In genomic region chr3:85592067-85592466, GRCm38 (mm10) we compare ENCODE assay signal across 18 mouse cellular contexts. TPM values are rescaled to one million over a fixed set of nuclear protein-coding genes. Genes with fewer than 3 reads are reported as not detected.
DNase-seq lines count a peak whose midpoint lies in the region; ATAC-seq and TF ChIP-seq lines count a peak whose summit lies in the region.
"Had no signal": no experiment of that assay in that cellular context is flagged by ENCODE, and none has a peak within 500 bp of the region (broad histone marks: within the 10 kb centered on the region; RNA-seq: fewer than 3 reads in every experiment).

No protein-coding gene starts in this region.

- no peaks in the 10 kb centered on the region for H3K36me3 ChIP-seq in heart, embryonic 13.5 days
- H3K36me3 ChIP-seq in stomach, embryonic 15.5 days: no peaks in the 10 kb centered on the region
- H3K36me3 ChIP-seq in stomach, postnatal 0 days (ENCODE audit: control insufficient read depth, insufficient read depth, low read length): no peaks in the 10 kb centered on the region
- H3K36me3 ChIP-seq in liver, embryonic 12.5 days: no peaks in the 10 kb centered on the region; the same call in 1 of the 2 replicates
- H3K36me3 ChIP-seq: hindbrain, embryonic 12.5 days; limb, embryonic 10.5 days; midbrain, embryonic 15.5 days had no signal

- TF ChIP-seq CTCF in stomach, postnatal 0 days (IDR thresholded peaks at IDR 0.05; ENCODE audit: low read depth): no peak

- H3K9ac ChIP-seq in heart, embryonic 13.5 days: no peak overlapping the region
- no peak overlapping the region for H3K9ac ChIP-seq in stomach, embryonic 15.5 days
- H3K9ac ChIP-seq in stomach, postnatal 0 days (ENCODE audit: low read length): no peak overlapping the region
- H3K9ac ChIP-seq in liver, embryonic 12.5 days: no peak overlapping the region
- H3K9ac ChIP-seq: forebrain, postnatal 0 days; hindbrain, embryonic 12.5 days; lung, embryonic 14.5 days; midbrain, embryonic 15.5 days had no signal

- peaks cover 45% of the 10 kb centered on the region for H3K4me1 ChIP-seq in heart, embryonic 13.5 days
- no peaks in the 10 kb centered on the region; the same call in 1 of the 2 replicates for H3K4me1 ChIP-seq in stomach, embryonic 15.5 days
- H3K4me1 ChIP-seq in stomach, postnatal 0 days (replicated peaks; ENCODE audit: control insufficient read depth, insufficient read depth): no peaks in the 10 kb centered on the region
- H3K4me1 ChIP-seq in liver, embryonic 12.5 days: peaks cover 60% of the 10 kb centered on the region
- H3K4me1 ChIP-seq: hindbrain, embryonic 12.5 days; midbrain, embryonic 15.5 days had no signal

- no peak overlapping the region; the same call in 1 of the 2 replicates for H3K4me2 ChIP-seq in heart, embryonic 13.5 days
- no peak overlapping the region for H3K4me2 ChIP-seq in stomach, embryonic 15.5 days
- H3K4me2 ChIP-seq in stomach, postnatal 0 days (replicated peaks; ENCODE audit: low read depth): no peak overlapping the region
- H3K4me2 ChIP-seq in liver, embryonic 12.5 days: peak overlapping the region; percentile 43
- H3K4me2 ChIP-seq: hindbrain, embryonic 12.5 days; lung, embryonic 14.5 days; midbrain, embryonic 15.5 days had no signal

- H3K27ac ChIP-seq in heart, embryonic 13.5 days (replicated peaks): peak overlapping the region; percentile 57
- H3K27ac ChIP-seq in stomach, embryonic 15.5 days: no peak overlapping the region
- no peak overlapping the region for H3K27ac ChIP-seq in stomach, postnatal 0 days (replicated peaks)
- peak overlapping the region; percentile 51; the same call in 1 of the 2 replicates for H3K27ac ChIP-seq in liver, embryonic 12.5 days
- H3K27ac ChIP-seq: hindbrain, embryonic 12.5 days; limb, embryonic 10.5 days; midbrain, embryonic 15.5 days had no signal

- H3K9me3 ChIP-seq in heart, embryonic 13.5 days: no peaks in the 10 kb centered on the region
- H3K9me3 ChIP-seq in stomach, embryonic 15.5 days: no peaks in the 10 kb centered on the region
- H3K9me3 ChIP-seq in stomach, postnatal 0 days (ENCODE audit: control insufficient read depth, low read length): no peaks in the 10 kb centered on the region
- no peaks in the 10 kb centered on the region for H3K9me3 ChIP-seq in liver, embryonic 12.5 days (replicated peaks)
- H3K9me3 ChIP-seq: hindbrain, embryonic 12.5 days; limb, embryonic 10.5 days; midbrain, embryonic 15.5 days had no signal

- WGBS in heart, embryonic 13.5 days: 30% methylated on average over 4 of the region's 4 CpGs
- WGBS in stomach, embryonic 15.5 days: 57% methylated on average over 4 of the region's 4 CpGs
- WGBS in stomach, postnatal 0 days: 65% methylated on average over 4 of the region's 4 CpGs
- WGBS in liver, embryonic 12.5 days (ENCODE audit: insufficient replicate concordance): 21% methylated on average over 4 of the region's 4 CpGs

- no peak overlapping the region for H3K4me3 ChIP-seq in heart, embryonic 13.5 days
- H3K4me3 ChIP-seq in stomach, embryonic 15.5 days (replicated peaks): no peak overlapping the region
- H3K4me3 ChIP-seq in stomach, postnatal 0 days (ENCODE audit: low read depth, low read length): no peak overlapping the region
- H3K4me3 ChIP-seq in liver, embryonic 12.5 days: no peak overlapping the region
- H3K4me3 ChIP-seq: hindbrain, embryonic 12.5 days; limb, embryonic 10.5 days; midbrain, embryonic 15.5 days had no signal

- H3K27me3 ChIP-seq in heart, embryonic 13.5 days (replicated peaks): no peaks in the 10 kb centered on the region
- no peaks in the 10 kb centered on the region for H3K27me3 ChIP-seq in stomach, embryonic 15.5 days (replicated peaks)
- H3K27me3 ChIP-seq in stomach, postnatal 0 days (ENCODE audit: control insufficient read depth, insufficient read depth, low read length): no peaks in the 10 kb centered on the region
- no peaks in the 10 kb centered on the region for H3K27me3 ChIP-seq in liver, embryonic 12.5 days (replicated peaks)
- H3K27me3 ChIP-seq: hindbrain, embryonic 12.5 days; midbrain, embryonic 15.5 days had no signal

- no peak for DNase-seq in heart, adult 9 months (ENCODE audit: low spot score in 2 of 2)
- DNase-seq in stomach, postnatal 0 days (ENCODE audit: low spot score): no peak
- no peak for DNase-seq in testis, postnatal 10 days (ENCODE audit: low spot score)
- DNase-seq: adrenal gland, postnatal 25 days; cerebellum, adult 11 months; forebrain, postnatal 0 days; gastrocnemius, postnatal 14 days; kidney, adult 11 months; kidney, postnatal 36 days; lung, embryonic 14.5 days; right cerebral cortex, postnatal 25 days had no signal

- no peak for ATAC-seq in heart, embryonic 13.5 days (ENCODE audit: extremely low read depth, insufficient number of reproducible peaks, low FRiP score, low TSS enrichment)
- peak; percentile 27; the same call in 1 of the 2 replicates for ATAC-seq in stomach, embryonic 15.5 days (ENCODE audit: insufficient read depth, low FRiP score, low read depth)
- ATAC-seq in stomach, postnatal 0 days (ENCODE audit: low FRiP score, low TSS enrichment): no peak
- ATAC-seq in liver, embryonic 12.5 days: peak; percentile 87
- no peak for ATAC-seq in granulocyte monocyte progenitor cell, adult 5-6 weeks (replicated peaks; ENCODE audit: poor library complexity, severe bottlenecking)
- ATAC-seq: forebrain, postnatal 0 days; midbrain, embryonic 15.5 days had no signal

- TF ChIP-seq EP300 in stomach, postnatal 0 days (optimal IDR thresholded peaks at IDR 0.05): no peak

RNA-seq across cellular contexts. Expression of gene Gatb, which starts 18.1 kb away (rescaled TPM):
- polyA plus RNA-seq in heart, embryonic 13.5 days (2015; fragmentation: Nextera tagmentation; extraction: Ambion mirVana): 35.0 and 35.1 TPM in 2 replicates
- polyA plus RNA-seq in stomach, embryonic 15.5 days (2015; fragmentation: Nextera tagmentation; extraction: Ambion mirVana): 22.2 and 22.9 TPM in 2 replicates
- polyA plus RNA-seq in stomach, postnatal 0 days (2015; fragmentation: Nextera tagmentation; extraction: Ambion mirVana): 14.3 and 14.5 TPM in 2 replicates
- polyA plus RNA-seq in liver, embryonic 12.5 days (2016; fragmentation: Nextera tagmentation; extraction: Ambion mirVana): 22.9 and 24.5 TPM in 2 replicates
- 17.3 and 44.5 TPM in 2 replicates for total RNA-seq in granulocyte monocyte progenitor cell, adult 5-6 weeks (2014; fragmentation: Nextera tagmentation)
- 14.3 and 22.4 TPM in 2 replicates for total RNA-seq in granulocyte monocyte progenitor cell, adult 5-6 weeks (2017)

Comparison
In these comparisons a context has a peak if more than half of its experiments do, and no peak if none do; other contexts are left out.
1. ATAC-seq: peak in stomach, embryonic 15.5 days (single experiment) and liver, embryonic 12.5 days (single experiment); none in heart, embryonic 13.5 days (single experiment), stomach, postnatal 0 days (single experiment) and granulocyte monocyte progenitor cell, adult 5-6 weeks (single experiment).
2. H3K27ac ChIP-seq: peak in heart, embryonic 13.5 days (single experiment) and liver, embryonic 12.5 days (single experiment); none in stomach, embryonic 15.5 days (single experiment) and stomach, postnatal 0 days (single experiment).